Mouse (Mus musculus) intestine, embryonic 15.5 days (tissue): ENCODE results near the gene Rasgrp4. TPM values are rescaled to one million over a fixed set of nuclear protein-coding genes. Genes with fewer than 3 reads are reported as not detected.

ENCODE experiments used
- ATAC-seq: fragments of 200-750 bp; cut with Nextera tagmentation; 2 replicates; pipeline ENCODE4 v1.8.0; 2017; ENCODE audit warnings: moderate TSS enrichment, moderate library complexity
- H3K27ac ChIP-seq: fragments of 300-500 bp; sonication (generic); 2 replicates; pipeline ENCODE4 v1.5.1; 2015; ENCODE audit warnings: mild to moderate bottlenecking, inconsistent platforms
- H3K27me3 ChIP-seq: fragments of 300-500 bp; sonication (generic); replicated peaks from 2 replicates; pipeline ENCODE4 v1.6.1; 2015; ENCODE audit warnings: inconsistent platforms
- H3K36me3 ChIP-seq: fragments of 300-500 bp; sonication (generic); 2 replicates; pipeline ENCODE4 v1.6.1; 2015; ENCODE audit warnings: inconsistent platforms
- H3K4me1 ChIP-seq: fragments of 300-500 bp; sonication (generic); replicated peaks from 2 replicates; pipeline ENCODE4 v1.6.1; 2015; ENCODE audit warnings: inconsistent platforms
- H3K4me2 ChIP-seq: fragments of 300-500 bp; sonication (generic); replicated peaks from 2 replicates; pipeline ENCODE4 v1.6.1; 2015; ENCODE audit warnings: mild to moderate bottlenecking, inconsistent platforms
- H3K4me3 ChIP-seq: fragments of 300-500 bp; sonication (generic); replicated peaks from 2 replicates; pipeline ENCODE4 v1.5.1; 2015; ENCODE audit warnings: inconsistent platforms
- H3K9ac ChIP-seq: fragments of 300-500 bp; sonication (generic); 2 replicates; pipeline ENCODE4 v1.6.1; 2015; ENCODE audit warnings: inconsistent platforms
- H3K9me3 ChIP-seq: fragments of 300-500 bp; sonication (generic); 2 replicates; pipeline ENCODE4 v1.6.1; 2016; ENCODE audit warnings: inconsistent platforms
- WGBS: fragments of 180-500 bp; shearing (Covaris S2); methylation state at CpG from one replicate; pipeline ENCODE4 v1.1.7; 2015; 5-methylcytosine and 5-hydroxymethylcytosine counted together
- polyA plus RNA-seq: library from polyadenylated mRNA; unstranded; fragments of >200 nt; fragmentation: Nextera tagmentation; extraction: Ambion mirVana; gene quantifications from 2 replicates; pipeline ENCODE4 v1.2.1, GENCODE M21; 2015

Gene Rasgrp4
- polyA plus RNA-seq, 1 experiment from 2014 or later, result 0.44 TPM

- 0 out of 2 replicates have a peak, but pooled peaks cover 5% of the 10 kb centered on the region for H3K9me3 ChIP-seq
- peaks cover 13% of the 10 kb centered on the region for H3K27me3 ChIP-seq
- 7% methylated on average over 37 of the region's 37 CpGs for WGBS
- H3K27ac ChIP-seq, result peak overlapping the region; percentile 97
- peaks cover 7% of the 10 kb centered on the region for H3K36me3 ChIP-seq
- H3K4me2 ChIP-seq, result peak overlapping the region; percentile 95
- H3K4me3 ChIP-seq, result peak overlapping the region; percentile 93
- H3K4me1 ChIP-seq, result peaks cover 6% of the 10 kb centered on the region
- peak overlapping the region; percentile 87 for H3K9ac ChIP-seq
- peak; percentile 91 for ATAC-seq
These were observed 20.7 kb downstream of the Rasgrp4 start for GRCm38 (mm10) chr7:29155196-29155837.

- Histone ChIP-seq H3K27me3 (peaks cover 13% of the 10 kb centered on the region), H3K27ac (peak within 1 kb of the TSS; percentile 97), H3K9me3 (0 out of 2 replicates have a peak, but pooled peaks cover 5% of the 10 kb centered on the region), H3K4me2 (peak within 1 kb of the TSS; percentile 95), H3K36me3 (peaks cover 7% of the 10 kb centered on the region), H3K9ac (peak within 1 kb of the TSS; percentile 87), H3K4me1 (peaks cover 6% of the 10 kb centered on the region), H3K4me3 (peak within 1 kb of the TSS; percentile 93)
- ATAC-seq, result peak; percentile 90
- WGBS, result 3% methylated on average over 68 of the region's 68 CpGs
These were observed 21.5 kb downstream of the Rasgrp4 start, which contains the start of gene Fam98c for GRCm38 (mm10) chr7:29155838-29156782. Gene Fam98c, minus strand, starts transcription at chr7:29156234.

GRCm38 (mm10) chr7:29158264-29158663 is 23.6 kb downstream of the Rasgrp4 start:
- Histone ChIP-seq H3K27ac (no peak overlapping the region), H3K4me2 (no peak overlapping the region), H3K9ac (no peak overlapping the region), H3K9me3 (0 out of 2 replicates have a peak, but pooled peaks cover 5% of the 10 kb centered on the region), H3K4me3 (no peak overlapping the region), H3K4me1 (peaks cover 9% of the 10 kb centered on the region), H3K27me3 (peaks cover 13% of the 10 kb centered on the region), H3K36me3 (peaks cover 7% of the 10 kb centered on the region)
- ATAC-seq, result no peak
- WGBS, result 4% methylated on average over 5 of the region's 5 CpGs

- ATAC-seq, result no peak
- 65% methylated on average over 5 of the region's 5 CpGs for WGBS
- peak overlapping the region; percentile 16 for H3K4me2 ChIP-seq
These were observed 27.6 kb downstream of the Rasgrp4 start for GRCm38 (mm10) chr7:29162294-29162693.

GRCm38 (mm10) chr7:29162750-29163525 is 28.3 kb downstream of the Rasgrp4 start:
- Histone ChIP-seq H3K4me1 (peaks cover 5% of the 10 kb centered on the region; the same call in 1 of the 2 replicates), H3K4me2 (peak overlapping the region; percentile 16), H3K36me3 (no peaks in the 10 kb centered on the region), H3K27ac (no peak overlapping the region), H3K27me3 (peaks cover 16% of the 10 kb centered on the region), H3K9me3 (no peaks in the 10 kb centered on the region), H3K4me3 (no peak overlapping the region), H3K9ac (no peak overlapping the region)
- WGBS, result 14% methylated on average over 9 of the region's 9 CpGs
- ATAC-seq, result peak; percentile 91

More at GRCm38 (mm10) chr7:29162294-29162693, 27.6 kb downstream of the Rasgrp4 start:
- peaks cover 13% of the 10 kb centered on the region for H3K27me3 ChIP-seq
- peaks cover 5% of the 10 kb centered on the region; the same call in 1 of the 2 replicates for H3K4me1 ChIP-seq
- H3K9me3 ChIP-seq, result no peaks in the 10 kb centered on the region
- H3K9ac ChIP-seq, result no peak overlapping the region
- no peaks in the 10 kb centered on the region for H3K36me3 ChIP-seq
- no peak overlapping the region for H3K4me3 ChIP-seq
- no peak overlapping the region for H3K27ac ChIP-seq

- no peak for ATAC-seq
- Histone ChIP-seq H3K36me3 (0 out of 2 replicates have a peak, but pooled peaks cover under 1% of the 10 kb centered on the region), H3K9me3 (no peaks in the 10 kb centered on the region), H3K27ac (no peak overlapping the region), H3K4me1 (peaks cover 35% of the 10 kb centered on the region), H3K4me3 (no peak overlapping the region), H3K4me2 (peak overlapping the region; percentile 89; the same call in 1 of the 2 replicates), H3K27me3 (peaks cover 23% of the 10 kb centered on the region), H3K9ac (no peak overlapping the region)
- WGBS, result 33% methylated on average over 19 of the region's 19 CpGs
These were observed 33.0 kb downstream of the Rasgrp4 start for GRCm38 (mm10) chr7:29167656-29168055.

GRCm38 (mm10) chr7:29168121-29168695 is 33.6 kb downstream of the Rasgrp4 start:
- Histone ChIP-seq H3K27ac (no peak overlapping the region), H3K4me2 (peak overlapping the region; percentile 89), H3K4me1 (peaks cover 32% of the 10 kb centered on the region), H3K36me3 (0 out of 2 replicates have a peak, but pooled peaks cover 6% of the 10 kb centered on the region), H3K4me3 (peak overlapping the region; percentile 58), H3K9ac (no peak overlapping the region), H3K27me3 (peaks cover 29% of the 10 kb centered on the region), H3K9me3 (no peaks in the 10 kb centered on the region)
- 13% methylated on average over 10 of the region's 10 CpGs for WGBS
- ATAC-seq, result no peak

- Histone ChIP-seq H3K27ac (no peak overlapping the region; the same call in 1 of the 2 replicates), H3K9ac (peak overlapping the region; percentile 41), H3K36me3 (peaks cover 11% of the 10 kb centered on the region), H3K4me1 (peaks cover 32% of the 10 kb centered on the region), H3K4me2 (peak overlapping the region; percentile 89), H3K4me3 (peak overlapping the region; percentile 58), H3K27me3 (peaks cover 35% of the 10 kb centered on the region), H3K9me3 (no peaks in the 10 kb centered on the region)
- no peak for ATAC-seq
- WGBS, result under 1% methylated on average over 14 of the region's 14 CpGs
These were observed 34.2 kb downstream of the Rasgrp4 start for GRCm38 (mm10) chr7:29168791-29169230.

- peaks cover 32% of the 10 kb centered on the region for H3K4me1 ChIP-seq
- H3K9ac ChIP-seq, result peak overlapping the region; percentile 41
- no peaks in the 10 kb centered on the region for H3K9me3 ChIP-seq
- ATAC-seq, result peak; percentile 84
- peak overlapping the region; percentile 58 for H3K4me3 ChIP-seq
- WGBS, result under 1% methylated on average over 35 of the region's 39 CpGs
- peak overlapping the region; percentile 77 for H3K27ac ChIP-seq
- H3K27me3 ChIP-seq, result peaks cover 41% of the 10 kb centered on the region
- H3K4me2 ChIP-seq, result peak overlapping the region; percentile 89
- peaks cover 16% of the 10 kb centered on the region for H3K36me3 ChIP-seq
These were observed 34.8 kb downstream of the Rasgrp4 start for GRCm38 (mm10) chr7:29169231-29170065.

- H3K4me2 ChIP-seq, result peak within 1 kb of the TSS; percentile 89
- peaks cover 24% of the 10 kb centered on the region for H3K36me3 ChIP-seq
- peak; percentile 73 for ATAC-seq
- peaks cover 41% of the 10 kb centered on the region for H3K27me3 ChIP-seq
- peak within 1 kb of the TSS; percentile 41 for H3K9ac ChIP-seq
- under 1% methylated on average over 30 of the region's 30 CpGs for WGBS
- peak within 1 kb of the TSS; percentile 77 for H3K27ac ChIP-seq
- H3K9me3 ChIP-seq, result no peaks in the 10 kb centered on the region
- peak within 1 kb of the TSS; percentile 58 for H3K4me3 ChIP-seq
- H3K4me1 ChIP-seq, result peaks cover 32% of the 10 kb centered on the region
These were observed 35.6 kb downstream of the Rasgrp4 start, which contains the start of the genes Ggn and Spred3 for GRCm38 (mm10) chr7:29170066-29170754. Gene Ggn, plus strand, starts transcription at chr7:29170210. Gene Spred3, minus strand, starts transcription at chr7:29170411.
